Mouse (Mus musculus) hindbrain, embryonic 16.5 days (tissue): Measurements from ENCODE around the gene Acot11. TPM values are rescaled to one million over a fixed set of nuclear protein-coding genes. Genes with fewer than 3 reads are reported as not detected.
"Not testable (repeated sequence)": the region's sequence is repeated elsewhere in the genome, so short reads cannot be mapped to it uniquely, and the experiment has no call there.

ENCODE experiments used
- ATAC-seq: fragments of 200-750 bp; cut with Nextera tagmentation; 2 replicates; pipeline ENCODE4 v1.8.0; 2017; ENCODE audit warnings: moderate TSS enrichment, moderate library complexity
- H3K27ac ChIP-seq: fragments of 300-500 bp; sonication (generic); 2 replicates; pipeline ENCODE4 v1.5.1; 2014; ENCODE audit warnings: low read depth, mild to moderate bottlenecking, control low read depth, low read length, moderate library complexity
- H3K27me3 ChIP-seq: fragments of 300-500 bp; sonication (generic); replicated peaks from 2 replicates; pipeline ENCODE4 v1.6.1; 2014; ENCODE audit warnings: low read length; ENCODE audit not compliant: control insufficient read depth, insufficient read depth
- H3K36me3 ChIP-seq: fragments of 300-500 bp; sonication (generic); 2 replicates; pipeline ENCODE4 v1.6.1; 2014; ENCODE audit warnings: mild to moderate bottlenecking, low read length, moderate library complexity, mixed read lengths; ENCODE audit not compliant: control insufficient read depth, insufficient read depth
- H3K4me1 ChIP-seq: fragments of 300-500 bp; sonication (generic); 2 replicates; pipeline ENCODE4 v1.6.1; 2014; ENCODE audit warnings: low read depth, low read length; ENCODE audit not compliant: control insufficient read depth, insufficient read depth
- H3K4me2 ChIP-seq: fragments of 300-500 bp; sonication (generic); 2 replicates; pipeline ENCODE4 v1.6.1; 2014; ENCODE audit warnings: mild to moderate bottlenecking, low read length, control low read depth, moderate library complexity
- H3K4me3 ChIP-seq: fragments of 300-500 bp; sonication (generic); 2 replicates; pipeline ENCODE4 v1.5.1; 2014; ENCODE audit warnings: mild to moderate bottlenecking, low read length, control low read depth, moderate library complexity
- H3K9ac ChIP-seq: fragments of 300-500 bp; sonication (generic); 2 replicates; pipeline ENCODE4 v1.6.1; 2014; ENCODE audit warnings: low read depth, mild to moderate bottlenecking, control low read depth, low read length, moderate library complexity
- H3K9me3 ChIP-seq: fragments of 300-500 bp; sonication (generic); 2 replicates; pipeline ENCODE4 v1.6.1; 2014; ENCODE audit warnings: mild to moderate bottlenecking, low read length, moderate library complexity; ENCODE audit not compliant: control insufficient read depth
- whole genome bisulfite sequencing: fragments of 180-500 bp; shearing (Covaris S2); extraction: QIAGEN DNeasy Blood & Tissue Kit; methylation state at CpG from one replicate; pipeline ENCODE4 v1.1.7; 2014; 5-methylcytosine and 5-hydroxymethylcytosine counted together
- polyA plus RNA-seq: library from polyadenylated mRNA; unstranded; fragments of >200 nt; fragmentation: Nextera tagmentation; extraction: Ambion mirVana; gene quantifications from 2 replicates; pipeline ENCODE4 v1.2.1, GENCODE M21; 2015

The Acot11 gene
- polyA plus RNA-seq, 1 experiment from 2014 or later, result 2.7 TPM

DNA sequence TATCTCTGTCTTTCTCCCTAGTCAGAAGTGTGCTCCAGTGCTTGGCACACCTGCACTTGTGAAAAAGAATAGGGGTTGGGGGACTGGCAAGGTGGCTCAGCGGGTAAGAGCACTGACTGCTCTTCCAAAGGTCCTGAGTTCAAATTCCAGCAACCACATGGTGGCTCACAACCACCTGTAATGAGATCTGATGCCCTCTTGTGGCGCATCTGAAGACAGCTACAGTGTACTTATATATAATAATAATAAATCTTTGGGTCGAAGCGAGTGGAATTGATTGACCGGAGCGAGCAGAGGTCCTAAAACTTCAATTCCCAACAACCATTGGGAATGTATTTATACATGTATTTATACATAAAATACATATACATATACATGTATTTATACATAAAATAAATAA is 29.0 kb downstream of the Acot11 start:
- WGBS, result 90% methylated on average over 6 of the region's 6 CpGs
- not testable (repeated sequence) for H3K27ac ChIP-seq, H3K4me3 ChIP-seq, H3K9me3 ChIP-seq, ATAC-seq, H3K36me3 ChIP-seq, H3K27me3 ChIP-seq, H3K9ac ChIP-seq, H3K4me2 ChIP-seq
- H3K4me1 ChIP-seq, result peaks cover 27% of the 10 kb centered on the region

DNA sequence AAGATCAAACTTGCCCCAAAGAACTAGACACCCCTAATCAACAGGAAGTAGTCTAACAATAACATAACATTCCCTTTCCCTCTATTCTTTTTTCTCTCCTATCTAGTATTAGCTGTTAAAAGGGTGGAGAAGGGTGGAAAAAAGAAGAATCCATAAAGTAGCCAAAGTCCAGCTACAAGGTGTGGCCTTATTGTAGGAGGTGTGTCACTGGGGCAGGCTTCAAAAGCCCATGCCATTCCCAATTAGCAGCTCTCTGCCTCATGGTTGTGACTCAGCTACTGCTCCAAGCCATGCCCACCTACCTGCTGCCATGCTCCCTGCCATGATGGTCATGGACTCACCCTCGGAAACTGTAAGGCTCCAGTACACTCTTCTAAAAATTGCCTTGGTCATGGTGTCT is 32.2 kb downstream of the Acot11 start:
- no peaks in the 10 kb centered on the region for H3K36me3 ChIP-seq
- no peak overlapping the region for H3K27ac ChIP-seq
- no peak overlapping the region for H3K9ac ChIP-seq
- WGBS, result 97% methylated on average over 1 of the region's 1 CpGs
- peaks cover 12% of the 10 kb centered on the region for H3K4me1 ChIP-seq
- H3K27me3 ChIP-seq, result no peaks in the 10 kb centered on the region
- no peak for ATAC-seq
- no peaks in the 10 kb centered on the region for H3K9me3 ChIP-seq
- H3K4me3 ChIP-seq, result no peak overlapping the region
- no peak overlapping the region for H3K4me2 ChIP-seq

DNA sequence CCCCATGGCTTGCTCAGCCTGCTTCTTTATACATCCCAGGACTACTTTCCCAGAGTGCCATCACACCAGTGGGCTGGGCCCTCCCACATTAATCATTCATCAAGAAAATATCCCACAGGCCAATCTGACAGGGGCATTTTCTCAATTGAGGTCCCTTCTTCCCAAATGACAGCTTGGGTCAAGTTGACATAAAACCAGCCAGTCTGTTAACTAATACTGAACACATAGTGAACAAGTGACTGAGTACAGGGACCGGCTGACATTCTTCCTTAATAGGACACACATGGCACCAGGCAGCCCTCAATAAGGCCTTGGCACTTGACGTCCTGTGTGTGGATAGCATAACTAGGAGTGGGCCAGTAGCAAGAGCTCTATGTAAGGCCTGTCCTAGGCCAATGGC is 35.5 kb downstream of the Acot11 start:
- H3K9me3 ChIP-seq, result no peaks in the 10 kb centered on the region
- no peaks in the 10 kb centered on the region for H3K27me3 ChIP-seq
- no peak overlapping the region for H3K9ac ChIP-seq
- no peak for ATAC-seq
- no peak overlapping the region for H3K4me2 ChIP-seq
- 69% methylated on average over 2 of the region's 2 CpGs for WGBS
- H3K4me1 ChIP-seq, result no peaks in the 10 kb centered on the region
- no peak overlapping the region for H3K27ac ChIP-seq
- H3K36me3 ChIP-seq, result no peaks in the 10 kb centered on the region
- H3K4me3 ChIP-seq, result no peak overlapping the region

DNA sequence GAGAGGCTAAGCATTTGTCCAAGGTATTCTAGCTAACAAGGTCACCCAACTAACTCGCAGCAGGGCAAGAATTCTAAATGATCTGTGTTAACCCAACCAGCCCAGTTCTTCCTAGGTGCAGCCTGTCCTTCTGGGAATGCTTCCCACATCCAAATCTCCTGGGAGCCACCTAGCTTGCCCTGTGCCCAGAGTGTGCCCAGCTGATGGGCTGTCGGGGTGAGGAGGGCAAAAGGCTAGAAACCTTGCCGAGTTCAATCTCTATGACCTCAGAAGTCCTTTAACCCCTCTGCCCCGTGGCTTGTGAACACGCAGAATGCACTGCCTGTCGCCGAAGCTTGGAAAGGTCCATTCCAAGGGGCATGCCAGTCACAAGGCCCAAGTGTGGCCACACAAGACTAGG is 40.6 kb downstream of the Acot11 start:
- no peak for ATAC-seq
- WGBS, result 63% methylated on average over 7 of the region's 7 CpGs
- no peaks in the 10 kb centered on the region for H3K4me1 ChIP-seq

DNA sequence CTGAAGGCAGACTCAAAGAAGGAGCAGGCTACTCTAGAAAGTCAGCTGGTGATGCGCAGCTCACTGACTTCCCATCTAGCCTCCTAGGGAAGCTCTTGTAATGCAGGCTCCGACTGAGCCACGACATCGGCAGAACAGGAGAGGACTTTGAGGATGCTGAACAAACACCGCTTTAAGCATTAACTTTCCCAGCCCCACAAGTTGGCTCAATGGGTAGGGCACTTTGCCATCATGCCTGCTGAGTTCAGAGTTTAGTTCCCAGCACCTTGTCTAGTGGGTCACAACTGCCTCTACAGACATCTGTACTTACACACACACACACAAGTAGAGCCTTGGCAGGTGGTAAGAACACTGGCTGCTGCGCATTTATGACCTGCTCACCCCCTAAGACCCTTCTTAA is 53.1 kb downstream of the Acot11 start:
- no peak for ATAC-seq
- 86% methylated on average over 6 of the region's 6 CpGs for WGBS

More for the DNA sequence above, 40.6 kb downstream of the Acot11 start:
- Histone ChIP-seq H3K27ac (no peak overlapping the region), H3K4me2 (no peak overlapping the region), H3K36me3 (no peaks in the 10 kb centered on the region), H3K27me3 (no peaks in the 10 kb centered on the region), H3K4me3 (no peak overlapping the region), H3K9me3 (no peaks in the 10 kb centered on the region), H3K9ac (no peak overlapping the region)

DNA sequence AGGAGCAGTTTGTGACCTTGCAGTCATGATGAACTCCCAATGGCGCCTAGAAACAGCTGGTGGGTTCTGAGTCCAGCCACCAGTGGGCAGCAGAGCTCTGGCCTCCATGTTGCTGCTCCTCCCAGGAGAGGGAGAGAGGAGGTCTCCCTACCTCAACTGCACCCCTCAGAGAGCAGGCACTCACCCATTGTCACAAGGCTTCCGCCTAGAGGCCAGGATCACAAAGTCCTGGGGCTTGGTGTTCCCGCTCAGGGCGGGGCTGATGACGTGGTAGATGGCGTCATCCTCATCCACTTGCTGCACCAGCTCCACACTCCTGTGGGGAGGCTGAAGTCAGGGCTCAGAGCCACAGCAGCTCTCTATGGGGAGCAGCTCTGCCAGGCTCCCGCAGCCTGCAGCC is 55.1 kb downstream of the Acot11 start:
- ATAC-seq, result peak; percentile 84
- Histone ChIP-seq H3K27ac (no peak overlapping the region), H3K36me3 (no peaks in the 10 kb centered on the region), H3K9me3 (no peaks in the 10 kb centered on the region), H3K9ac (peak overlapping the region; percentile 19), H3K27me3 (no peaks in the 10 kb centered on the region), H3K4me1 (peaks cover 19% of the 10 kb centered on the region), H3K4me2 (peak overlapping the region; percentile 44), H3K4me3 (peak overlapping the region; percentile 19)
- WGBS, result 4% methylated on average over 7 of the region's 7 CpGs

More for the DNA sequence above, 53.1 kb downstream of the Acot11 start:
- H3K4me2 ChIP-seq, result no peak overlapping the region
- H3K4me1 ChIP-seq, result peaks cover 19% of the 10 kb centered on the region
- H3K9ac ChIP-seq, result no peak overlapping the region
- no peaks in the 10 kb centered on the region for H3K36me3 ChIP-seq
- H3K9me3 ChIP-seq, result no peaks in the 10 kb centered on the region
- H3K4me3 ChIP-seq, result no peak overlapping the region
- H3K27ac ChIP-seq, result no peak overlapping the region
- no peaks in the 10 kb centered on the region for H3K27me3 ChIP-seq

DNA sequence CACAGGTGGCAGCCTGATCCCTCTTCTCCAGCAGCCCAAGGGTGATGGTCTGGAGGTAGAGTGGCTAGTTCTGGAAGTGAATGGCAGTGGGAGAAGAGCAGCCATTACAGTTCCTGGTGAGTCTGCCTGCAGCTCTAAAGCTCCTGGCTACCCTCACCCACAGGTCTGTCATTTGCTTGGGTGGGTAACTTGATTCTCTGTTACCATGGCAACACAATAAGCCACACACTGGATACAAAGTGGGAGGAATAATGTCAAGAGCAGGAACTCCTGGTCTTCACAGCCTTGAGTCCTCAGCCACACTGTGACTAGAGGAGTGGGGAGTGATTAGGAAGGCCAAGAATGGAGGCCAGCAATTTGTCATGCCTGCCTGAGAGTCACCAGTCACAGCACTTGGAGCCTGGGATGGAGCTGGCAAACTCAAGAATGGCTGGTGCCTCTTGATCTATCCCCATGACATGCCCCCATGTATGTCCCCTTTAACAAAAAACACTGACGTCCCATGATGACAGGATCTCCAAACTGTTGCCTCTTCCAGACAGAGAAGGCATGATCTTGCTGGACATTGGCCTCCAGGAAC is 57.7 kb downstream of the Acot11 start:
- Histone ChIP-seq H3K4me2 (no peak overlapping the region), H3K36me3 (no peaks in the 10 kb centered on the region), H3K27ac (no peak overlapping the region), H3K4me3 (no peak overlapping the region), H3K9me3 (no peaks in the 10 kb centered on the region), H3K4me1 (peaks cover 19% of the 10 kb centered on the region), H3K27me3 (no peaks in the 10 kb centered on the region), H3K9ac (no peak overlapping the region)
- WGBS, result 75% methylated on average over 1 of the region's 1 CpGs
- ATAC-seq, result peak; percentile 43; the same call in 1 of the 2 replicates

DNA sequence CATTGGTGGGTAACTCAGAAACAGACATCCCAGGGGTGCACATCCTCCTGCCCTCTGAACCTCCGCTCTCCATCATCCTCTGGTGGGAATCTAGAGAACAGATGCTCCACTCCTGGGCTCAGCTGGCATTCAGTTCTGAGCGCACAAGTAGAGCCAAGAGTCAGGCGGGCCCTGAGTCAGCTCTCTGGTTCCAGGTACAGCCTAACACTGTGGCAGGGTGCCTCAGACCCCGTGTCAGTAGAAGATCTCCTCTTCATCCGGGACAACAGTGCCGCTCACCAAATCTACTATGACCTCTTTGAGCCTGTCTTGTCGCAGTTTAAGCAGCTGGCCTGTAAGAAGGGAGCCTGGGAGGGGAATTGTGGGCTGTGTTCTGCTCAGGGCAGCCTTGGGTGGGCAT is 58.9 kb downstream of the Acot11 start:
- 72% methylated on average over 7 of the region's 7 CpGs for WGBS
- Histone ChIP-seq H3K27me3 (no peaks in the 10 kb centered on the region), H3K27ac (no peak overlapping the region), H3K4me3 (no peak overlapping the region), H3K4me2 (no peak overlapping the region), H3K9ac (no peak overlapping the region), H3K36me3 (no peaks in the 10 kb centered on the region), H3K4me1 (peaks cover 19% of the 10 kb centered on the region), H3K9me3 (no peaks in the 10 kb centered on the region)
- no peak for ATAC-seq

DNA sequence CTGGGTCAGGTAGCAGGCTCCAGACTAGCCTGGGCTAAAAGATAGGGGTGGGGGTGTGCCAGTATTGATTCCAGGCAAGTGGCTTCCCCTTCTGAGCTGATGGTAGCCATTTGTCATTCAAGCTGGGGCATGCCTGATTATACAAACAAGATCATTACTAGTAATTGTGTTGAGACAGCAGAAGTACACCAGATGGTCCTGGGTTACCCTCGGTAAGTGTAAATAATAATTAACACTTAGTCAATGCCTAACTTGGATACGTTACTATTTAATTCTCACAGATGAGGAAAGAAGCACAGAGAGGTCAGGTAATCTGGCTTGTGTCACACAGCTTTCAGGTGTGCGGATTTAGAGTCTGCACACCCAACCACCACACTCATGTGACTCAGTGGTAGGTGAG is 66.9 kb downstream of the Acot11 start:
- no peak overlapping the region for H3K9ac ChIP-seq
- WGBS, result 60% methylated on average over 3 of the region's 3 CpGs

DNA sequence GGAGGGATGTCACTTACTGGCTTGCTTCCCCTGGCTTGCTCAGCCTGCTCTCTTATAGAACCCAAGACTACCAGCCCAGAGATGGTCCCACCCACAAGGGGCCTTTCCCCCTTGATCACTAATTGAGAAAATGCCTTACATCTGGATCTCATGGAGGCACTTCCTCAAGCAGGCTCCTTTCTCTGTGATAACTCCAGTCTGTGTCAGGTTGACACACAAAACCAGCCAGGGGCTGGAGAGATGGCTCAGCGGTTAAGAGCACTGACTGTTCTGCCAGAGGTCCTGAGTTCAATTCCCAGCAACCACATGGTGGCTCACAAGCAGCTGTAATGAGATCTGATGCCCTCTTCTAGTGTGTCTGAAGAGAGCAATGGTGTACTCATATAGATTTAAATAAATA is 67.9 kb downstream of the Acot11 start:
- not testable (repeated sequence) for H3K36me3 ChIP-seq, H3K4me1 ChIP-seq, H3K27ac ChIP-seq, H3K9me3 ChIP-seq, H3K9ac ChIP-seq, ATAC-seq, H3K4me2 ChIP-seq, H3K4me3 ChIP-seq, H3K27me3 ChIP-seq
- 93% methylated on average over 1 of the region's 1 CpGs for WGBS

More for the DNA sequence above, 66.9 kb downstream of the Acot11 start:
- Histone ChIP-seq H3K36me3 (no peaks in the 10 kb centered on the region), H3K4me3 (no peak overlapping the region), H3K9me3 (no peaks in the 10 kb centered on the region), H3K4me1 (no peaks in the 10 kb centered on the region), H3K27me3 (no peaks in the 10 kb centered on the region), H3K27ac (no peak overlapping the region), H3K4me2 (no peak overlapping the region)
- no peak for ATAC-seq
